Mouse (Mus musculus) lung, postnatal 0 days (tissue): ENCODE measurements around the gene Abca2. TPM values are rescaled to one million over a fixed set of nuclear protein-coding genes. Genes with fewer than 3 reads are reported as not detected.
A peak's percentile ranks its signal among the peaks of the same experiment; 100 is the strongest.

ENCODE experiments used
- ATAC-seq: fragments of 200-750 bp; cut with Nextera tagmentation; 2 replicates; pipeline ENCODE4 v1.8.0; 2017; ENCODE audit warnings: moderate library complexity
- DNase-seq: peaks from one replicate; pipeline ENCODE4 v3.0.0-alpha.2; 2016; ENCODE audit warnings: low spot score
- H3K27ac ChIP-seq: fragments of 300-500 bp; sonication (generic); 2 replicates; pipeline ENCODE4 v1.5.1; 2014; ENCODE audit warnings: antibody characterized with exemption, mild to moderate bottlenecking, low read length, mixed read lengths
- H3K27me3 ChIP-seq: fragments of 300-500 bp; sonication (generic); replicated peaks from 2 replicates; pipeline ENCODE4 v1.6.1; 2014; ENCODE audit warnings: low read length, mixed read lengths; ENCODE audit not compliant: insufficient read depth
- H3K36me3 ChIP-seq: fragments of 300-500 bp; sonication (generic); 2 replicates; pipeline ENCODE4 v1.6.1; 2014; ENCODE audit warnings: low read length, mixed read lengths; ENCODE audit not compliant: insufficient read depth
- H3K4me1 ChIP-seq: fragments of 300-500 bp; sonication (generic); 2 replicates; pipeline ENCODE4 v1.6.1; 2014; ENCODE audit warnings: antibody characterized with exemption, low read depth, low read length, mixed read lengths; ENCODE audit not compliant: insufficient read depth
- H3K4me2 ChIP-seq: fragments of 300-500 bp; sonication (generic); replicated peaks from 2 replicates; pipeline ENCODE4 v1.6.1; 2014; ENCODE audit warnings: low read depth, mild to moderate bottlenecking, low read length, moderate library complexity, mixed read lengths
- H3K4me3 ChIP-seq: fragments of 300-500 bp; sonication (generic); 2 replicates; pipeline ENCODE4 v1.5.1; 2014; ENCODE audit warnings: low read depth, low read length
- H3K9ac ChIP-seq: fragments of 300-500 bp; sonication (generic); replicated peaks from 2 replicates; pipeline ENCODE4 v1.6.1; 2014; ENCODE audit warnings: low read depth, mild to moderate bottlenecking
- H3K9me3 ChIP-seq: fragments of 300-500 bp; sonication (generic); 2 replicates; pipeline ENCODE4 v1.6.1; 2016; ENCODE audit warnings: low read length, mixed read lengths
- CTCF ChIP-seq: IDR thresholded peaks from 2 replicates; pipeline ENCODE4 v1.5.1; 2016; ENCODE audit warnings: antibody characterized with exemption, mild to moderate bottlenecking
- EP300 ChIP-seq: IDR thresholded peaks from 2 replicates; pipeline ENCODE4 v1.6.1; 2016; ENCODE audit warnings: antibody characterized with exemption, mild to moderate bottlenecking, control low read depth
- WGBS: fragments of 180-500 bp; shearing (Covaris S2); extraction: QIAGEN DNeasy Blood & Tissue Kit; methylation state at CpG from one replicate; pipeline ENCODE4 v1.1.7; 2014; 5-methylcytosine and 5-hydroxymethylcytosine counted together
- polyA plus RNA-seq: library from polyadenylated mRNA; unstranded; fragments of >200 nt; fragmentation: Nextera tagmentation; extraction: Ambion mirVana; gene quantifications from 2 replicates; pipeline ENCODE4 v1.2.1, GENCODE M21; 2015

Abca2 gene
- 2.7 and 4.0 TPM in 2 replicates for polyA plus RNA-seq

DNA sequence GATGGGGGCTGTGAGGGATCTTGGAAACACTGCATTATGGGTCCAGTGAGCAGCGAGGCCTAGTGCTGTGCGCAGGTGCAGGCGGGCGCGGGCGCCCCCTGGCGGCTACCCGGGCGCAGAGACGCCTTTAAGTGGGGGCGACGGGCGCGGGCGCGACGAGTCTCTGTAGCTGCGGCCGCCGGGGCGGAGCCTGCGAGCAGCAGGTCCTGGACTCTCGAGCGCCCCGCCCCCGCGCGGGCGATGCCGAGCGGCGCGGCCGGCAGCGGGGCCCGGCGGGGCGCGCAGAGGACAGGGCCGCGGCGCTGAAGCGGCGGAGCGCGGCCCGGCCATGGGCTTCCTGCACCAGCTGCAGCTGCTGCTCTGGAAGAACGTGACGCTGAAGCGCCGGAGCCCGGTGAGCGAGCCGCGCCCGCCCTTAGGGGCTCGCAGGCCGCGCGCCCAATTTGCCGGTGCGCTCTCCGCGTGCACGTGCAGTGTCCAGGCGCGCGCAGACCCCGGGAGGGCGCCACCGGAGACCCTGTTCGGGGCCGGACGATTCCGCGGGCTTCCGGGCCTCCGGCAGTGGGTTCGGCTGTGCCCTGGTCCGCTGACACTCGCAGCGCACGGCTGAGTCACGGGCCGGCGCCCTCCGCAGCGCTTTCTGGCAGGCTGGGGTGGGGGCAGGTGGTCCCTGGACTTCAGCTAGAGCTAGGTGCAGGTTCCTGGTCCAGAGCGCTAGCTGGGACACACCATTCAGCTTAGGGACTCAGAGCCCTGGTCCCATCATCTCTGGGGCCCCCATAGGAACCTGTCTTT lies at the start of gene Abca2:
Gene Abca2 (plus strand): TSS at position 262 of the 795 bp plus-strand sequence.
- peaks cover 10% of the 10 kb centered on the region; the same call in 1 of the 2 replicates for H3K27me3 ChIP-seq
- peak; percentile 96 for DNase-seq

DNA sequence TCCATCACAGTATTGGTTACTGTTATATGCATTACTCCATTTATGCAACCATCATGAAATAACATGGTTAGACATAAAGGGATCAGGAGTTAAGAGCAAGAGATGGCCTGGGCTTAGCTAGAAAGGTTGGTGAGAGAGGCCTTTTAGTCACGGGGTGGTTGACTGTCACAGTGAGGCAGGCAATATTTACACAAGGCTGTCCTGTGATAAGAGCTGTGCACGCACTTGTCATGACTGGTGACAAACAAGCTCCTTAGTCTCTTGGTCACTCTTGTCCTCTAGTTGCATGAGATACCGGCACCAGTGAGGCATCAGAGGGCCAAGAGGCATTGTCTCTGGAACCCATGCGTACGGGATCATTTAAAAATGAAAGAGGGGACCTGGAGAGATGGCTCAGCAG lies 44.0 kb upstream of the Abca2 start:
- TF ChIP-seq EP300 (no peak), CTCF (no peak)
- no peaks in the 10 kb centered on the region for H3K9me3 ChIP-seq
- no peak for ATAC-seq
- H3K36me3 ChIP-seq: no peaks in the 10 kb centered on the region
- no peak overlapping the region for H3K27ac ChIP-seq
- no peaks in the 10 kb centered on the region for H3K4me1 ChIP-seq
- no peak overlapping the region for H3K9ac ChIP-seq
- no peak overlapping the region for H3K4me2 ChIP-seq
- H3K4me3 ChIP-seq: no peak overlapping the region
- WGBS: 34% methylated on average over 5 of the region's 5 CpGs
- DNase-seq: no peak
- H3K27me3 ChIP-seq: no peaks in the 10 kb centered on the region

More for the DNA sequence above, at the start of gene Abca2:
- H3K9me3 ChIP-seq: no peaks in the 10 kb centered on the region
- ATAC-seq: peak; percentile 94
- no peaks in the 10 kb centered on the region for H3K4me1 ChIP-seq
- no peaks in the 10 kb centered on the region for H3K36me3 ChIP-seq
- peak within 1 kb of the TSS; percentile 48 for H3K9ac ChIP-seq
- under 1% methylated on average over 65 of the region's 89 CpGs for WGBS
- peak within 1 kb of the TSS; percentile 100 for H3K4me2 ChIP-seq
- peak within 1 kb of the TSS; percentile 65 for H3K4me3 ChIP-seq
- H3K27ac ChIP-seq: no peak within 1 kb of the TSS
- TF ChIP-seq EP300 (no peak), CTCF (peak; percentile 89)

DNA sequence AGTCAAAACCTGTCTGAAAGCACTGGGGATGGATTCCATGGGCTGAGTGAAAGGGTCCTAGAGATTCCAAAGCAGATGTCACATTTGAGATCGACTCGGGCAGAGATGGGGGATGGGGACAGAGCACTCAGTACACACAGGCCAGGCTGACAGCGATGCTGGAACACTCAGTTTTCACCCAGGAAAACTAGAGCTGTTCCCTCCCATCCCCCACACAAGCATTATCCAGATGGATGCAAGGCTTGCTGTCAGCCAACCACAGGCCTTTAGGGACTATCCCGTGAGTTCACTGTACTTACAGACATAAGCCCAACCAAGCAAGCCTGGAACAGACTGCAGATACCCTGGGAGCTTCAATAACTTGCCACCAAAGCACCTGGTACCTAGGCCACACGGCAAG lies 37.2 kb upstream of the Abca2 start:
- TF ChIP-seq EP300 (no peak), CTCF (no peak)
- WGBS: 50% methylated on average over 5 of the region's 5 CpGs

DNA sequence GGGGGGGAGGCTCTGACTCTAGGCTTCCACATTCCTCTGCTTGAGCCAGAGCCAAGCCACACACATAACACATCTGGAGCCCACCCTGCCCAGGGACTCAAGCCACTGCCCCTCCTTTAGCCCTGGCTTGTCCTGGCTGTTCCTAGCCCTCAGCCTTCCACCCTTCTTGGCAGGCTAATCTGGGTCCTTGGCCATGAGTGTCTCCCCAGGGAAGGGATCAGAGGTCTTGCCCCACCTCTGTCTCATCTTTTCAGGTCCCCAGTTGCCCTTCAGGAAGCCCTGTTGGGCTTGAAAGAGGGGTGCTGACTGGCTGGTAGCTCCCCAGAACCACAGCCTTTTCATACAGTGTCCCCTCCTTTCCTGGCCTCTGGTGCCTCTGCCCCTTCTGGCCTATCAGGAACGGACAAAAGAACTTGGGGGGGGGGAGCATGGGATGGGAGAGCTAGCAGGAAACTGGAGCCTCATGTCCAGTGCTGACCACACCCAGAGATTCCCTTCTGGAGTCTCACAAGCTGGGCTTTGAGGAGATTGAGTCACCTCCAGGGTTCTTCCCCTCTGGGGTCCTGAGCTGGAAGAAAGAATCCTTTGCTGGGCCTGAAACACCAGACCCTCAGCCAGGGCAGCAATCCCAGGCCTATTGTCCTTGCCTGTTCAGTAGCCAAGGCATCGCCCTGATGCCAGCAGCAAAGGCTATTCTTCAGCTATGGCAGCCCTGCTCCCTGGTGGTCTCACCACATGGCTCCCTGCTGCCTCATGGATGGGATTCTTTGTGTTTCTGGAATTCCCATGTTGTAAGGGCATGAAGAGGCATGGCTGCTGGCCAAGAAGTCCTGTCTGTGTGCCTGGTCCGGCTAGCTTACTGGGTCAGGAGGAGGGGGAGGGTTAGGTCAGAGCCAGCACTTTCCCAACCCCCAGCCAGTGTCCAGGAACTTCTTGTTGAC lies 34.0 kb upstream of the Abca2 start:
- Histone ChIP-seq H3K27ac (no peak overlapping the region), H3K4me2 (no peak overlapping the region), H3K36me3 (no peaks in the 10 kb centered on the region), H3K4me1 (peaks cover 7% of the 10 kb centered on the region; the same call in 1 of the 2 replicates), H3K4me3 (no peak overlapping the region), H3K9ac (no peak overlapping the region), H3K27me3 (0 out of 2 replicates have a peak, but pooled peaks cover 3% of the 10 kb centered on the region), H3K9me3 (no peaks in the 10 kb centered on the region)
- ATAC-seq: peak; percentile 20; the same call in 1 of the 2 replicates
- WGBS: 32% methylated on average over 3 of the region's 3 CpGs
- TF ChIP-seq EP300 (no peak), CTCF (no peak)
- DNase-seq: peak; percentile 4

More for the DNA sequence above, 37.2 kb upstream of the Abca2 start:
- Histone ChIP-seq H3K9me3 (no peaks in the 10 kb centered on the region), H3K27ac (no peak overlapping the region), H3K27me3 (0 out of 2 replicates have a peak, but pooled peaks cover 3% of the 10 kb centered on the region), H3K9ac (no peak overlapping the region), H3K36me3 (no peaks in the 10 kb centered on the region), H3K4me2 (no peak overlapping the region), H3K4me3 (no peak overlapping the region), H3K4me1 (peaks cover 7% of the 10 kb centered on the region; the same call in 1 of the 2 replicates)
- DNase-seq (no peak), ATAC-seq (no peak)

DNA sequence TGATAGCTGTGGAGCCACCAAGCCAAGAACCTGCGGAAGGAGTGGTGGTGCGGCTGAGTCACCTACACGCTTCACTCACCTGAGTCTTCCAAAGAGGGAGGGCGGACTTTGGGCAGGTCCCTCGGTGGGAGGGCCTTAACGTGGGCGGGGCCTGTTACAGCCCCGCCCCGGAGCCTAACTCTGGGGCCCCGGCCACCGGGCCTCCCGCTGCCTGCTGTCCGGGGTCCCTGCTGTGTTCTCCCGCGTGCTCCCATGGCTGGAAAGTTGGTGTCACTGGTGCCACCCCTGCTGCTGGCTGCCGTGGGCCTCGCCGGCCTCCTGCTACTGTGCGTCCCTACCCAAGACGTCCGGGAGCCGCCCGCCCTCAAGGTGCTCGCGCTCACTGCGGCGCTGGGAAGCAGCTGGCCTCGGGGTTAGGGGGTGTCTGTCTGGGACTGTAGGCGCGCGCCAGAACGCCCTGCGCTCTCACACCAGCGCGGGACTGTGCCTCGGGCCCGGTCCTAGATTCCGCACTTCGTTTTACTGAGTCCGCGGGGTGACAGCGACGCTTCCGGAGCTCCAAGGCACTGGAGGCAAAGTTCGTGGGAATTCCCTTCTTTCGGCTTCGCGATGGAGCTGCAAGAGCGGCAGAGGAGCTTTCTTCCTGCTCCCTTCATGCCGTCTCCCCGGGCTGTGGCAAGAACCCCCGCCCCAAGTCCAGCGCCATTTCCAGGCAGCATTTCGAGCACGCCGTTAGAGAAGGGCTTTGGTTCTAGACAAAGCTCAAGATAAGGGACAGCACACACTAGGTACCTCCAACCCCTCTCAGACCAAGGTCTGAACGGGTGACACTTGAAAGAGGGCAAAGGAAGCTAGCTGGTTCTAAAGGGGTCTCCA lies 32.5 kb upstream of the Abca2 start, which contains the start of gene Entpd2:
Gene Entpd2 (plus strand): TSS at position 154 of the 876 bp plus-strand sequence.
- Histone ChIP-seq H3K4me1 (peaks cover 7% of the 10 kb centered on the region; the same call in 1 of the 2 replicates), H3K9ac (0 out of 2 replicates have a peak within 1 kb of the TSS, but pooled peaks have one; percentile 10), H3K36me3 (no peaks in the 10 kb centered on the region), H3K4me3 (peak within 1 kb of the TSS; percentile 36), H3K27me3 (peaks cover 9% of the 10 kb centered on the region; the same call in 1 of the 2 replicates), H3K4me2 (peak within 1 kb of the TSS; percentile 73), H3K9me3 (no peaks in the 10 kb centered on the region), H3K27ac (no peak within 1 kb of the TSS)
- 2% methylated on average over 55 of the region's 57 CpGs for WGBS
- ATAC-seq: peak; percentile 84
- TF ChIP-seq CTCF: peak; percentile 45
- no peak for TF ChIP-seq EP300
- DNase-seq: peak; percentile 69
